Mouse (Mus musculus) embryonic fibroblast, embryonic 13.5 days (primary cell): Measurements from ENCODE around the gene Lrrc31. TPM values are rescaled to one million over a fixed set of nuclear protein-coding genes. Genes with fewer than 3 reads are reported as not detected.

Source experiments
- H3K27ac ChIP-seq: 2 replicates; pipeline ENCODE4 v1.5.1; 2012; ENCODE audit warnings: low read length, control low read depth, inconsistent platforms; ENCODE audit not compliant: insufficient read depth
- H3K4me1 ChIP-seq: 2 replicates; pipeline ENCODE4 v1.6.1; 2011; ENCODE audit warnings: low read length; ENCODE audit not compliant: control insufficient read depth, insufficient read depth
- H3K4me3 ChIP-seq: 2 replicates; pipeline ENCODE4 v1.5.1; 2011; ENCODE audit warnings: mild to moderate bottlenecking, control low read depth, low read length; ENCODE audit not compliant: insufficient read depth
- CTCF ChIP-seq: IDR thresholded peaks from 2 replicates; pipeline ENCODE4 v1.5.1; 2011; ENCODE audit warnings: mild to moderate bottlenecking, control low read depth, low read length, moderate library complexity, borderline replicate concordance; ENCODE audit not compliant: insufficient read depth
- POLR2A ChIP-seq: IDR thresholded peaks from 2 replicates; pipeline ENCODE4 v1.6.1; 2011; ENCODE audit warnings: low read depth, mild to moderate bottlenecking, control low read depth, low read length, moderate library complexity
- polyA plus RNA-seq: library from polyadenylated mRNA; stranded (reverse); fragments of >200 nt; gene quantifications from 2 replicates; pipeline ENCODE4 v1.2.4, GENCODE M21; 2011; ENCODE audit warnings: low read depth; ENCODE audit not compliant: missing spikeins, insufficient read length

The Lrrc31 gene
- polyA plus RNA-seq, 1 experiment = not detected

- TF ChIP-seq POLR2A (no peak), CTCF (no peak)
- H3K27ac ChIP-seq = no peak overlapping the region
- no peak overlapping the region for H3K4me3 ChIP-seq
- H3K4me1 ChIP-seq = no peaks in the 10 kb centered on the region
Observed at GRCm38 (mm10) chr3:30646761-30647160, 52.9 kb downstream of the Lrrc31 start.

- Histone ChIP-seq H3K4me3 (no peak within 1 kb of the TSS), H3K4me1 (no peaks in the 10 kb centered on the region), H3K27ac (no peak within 1 kb of the TSS)
- TF ChIP-seq CTCF (no peak), POLR2A (no peak)
Observed at GRCm38 (mm10) chr3:30644207-30644606, 55.4 kb downstream of the Lrrc31 start, which contains the start of gene Lrriq4. Gene Lrriq4, plus strand, starts transcription at chr3:30644507.

DNA sequence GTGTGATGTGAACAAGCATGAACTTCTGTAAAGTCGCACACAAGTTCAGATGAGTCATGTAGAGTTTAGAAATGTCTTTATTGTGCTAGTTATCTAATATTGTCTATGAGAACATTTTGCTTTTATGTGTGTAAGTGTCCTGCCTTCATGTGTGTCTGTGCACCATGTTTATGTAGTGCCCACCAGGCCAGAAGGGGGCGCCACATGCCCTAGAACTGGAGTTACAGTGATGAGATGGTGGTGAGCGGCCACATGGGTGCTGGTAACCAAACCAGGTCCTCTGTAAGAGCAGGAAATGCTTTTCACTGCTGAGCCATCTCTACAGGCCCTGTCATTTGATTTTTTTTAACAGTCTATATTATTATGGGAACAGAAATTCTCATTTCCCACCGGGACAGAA, 64.0 kb downstream of the Lrrc31 start:
- Histone ChIP-seq H3K27ac (no peak overlapping the region), H3K4me3 (no peak overlapping the region), H3K4me1 (no peaks in the 10 kb centered on the region)
- TF ChIP-seq CTCF (peak; percentile 27; the same call in 1 of the 2 replicates), POLR2A (no peak)

DNA sequence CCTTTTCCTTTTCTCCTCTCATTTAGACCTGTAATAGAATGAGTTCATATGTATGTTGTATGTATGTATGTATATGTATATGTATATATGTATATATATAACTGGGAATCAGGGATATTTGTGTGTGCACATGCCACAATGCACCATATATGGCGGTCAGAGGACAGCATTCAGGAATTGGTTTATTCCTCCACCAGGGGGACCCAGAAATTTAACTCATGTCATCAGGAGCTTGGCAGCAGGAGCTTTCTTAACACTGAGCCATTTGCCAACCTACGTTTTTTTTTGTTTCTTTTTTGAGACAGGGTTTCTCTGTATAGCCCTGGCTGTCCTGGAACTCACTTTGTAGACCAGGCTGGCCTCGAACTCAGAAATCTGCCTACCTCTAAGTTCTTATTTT, 66.0 kb downstream of the Lrrc31 start:
- TF ChIP-seq CTCF = no peak
- TF ChIP-seq POLR2A = no peak
- Histone ChIP-seq H3K27ac (no peak overlapping the region), H3K4me1 (no peaks in the 10 kb centered on the region), H3K4me3 (no peak overlapping the region)

Other genes starting within 250 kb of the Lrrc31 start
- 59.6 and 74.4 TPM in 2 replicates for gene Mecom, start 151.8 kb downstream of the Lrrc31 start, polyA plus RNA-seq
- gene Actrt3, start 99.9 kb downstream of the Lrrc31 start, polyA plus RNA-seq = not detected in 2 replicates
- 22.9 and 24.3 TPM in 2 replicates for gene Mynn, start 97.8 kb downstream of the Lrrc31 start, polyA plus RNA-seq
- gene Lrriq4, start 55.3 kb downstream of the Lrrc31 start, polyA plus RNA-seq = not detected in 2 replicates
- not detected in 2 replicates for gene Lrrc34, start 52.0 kb downstream of the Lrrc31 start, polyA plus RNA-seq
- gene Samd7, start 46.5 kb upstream of the Lrrc31 start, polyA plus RNA-seq = not detected in 2 replicates
- gene Sec62, start 93.0 kb upstream of the Lrrc31 start, polyA plus RNA-seq = 85.2 and 97.4 TPM in 2 replicates
- not detected in 2 replicates for gene Gpr160, start 156.1 kb upstream of the Lrrc31 start, polyA plus RNA-seq